In genomic region chr4:124741376-124742343, GRCm38 (mm10) we compare ENCODE assay signal across 8 mouse cellular contexts. TPM values are rescaled to one million over a fixed set of nuclear protein-coding genes. Genes with fewer than 3 reads are reported as not detected.
DNase-seq lines count a peak whose midpoint lies in the region; ATAC-seq and TF ChIP-seq lines count a peak whose summit lies in the region.

Inpp5b (plus strand) TSS chr4:124741850.

- no peaks in the 10 kb centered on the region for H3K27me3 ChIP-seq in forebrain, embryonic 13.5 days
- H3K27me3 ChIP-seq in heart, postnatal 0 days (ENCODE audit: control insufficient read depth, insufficient read depth, low read length): no peaks in the 10 kb centered on the region
- no peaks in the 10 kb centered on the region for H3K27me3 ChIP-seq in liver, embryonic 14.5 days (ENCODE audit: control insufficient read depth, insufficient read depth, low read length)
- H3K27me3 ChIP-seq in neural tube, embryonic 11.5 days (ENCODE audit: control insufficient read depth, insufficient read depth, low read length): no peaks in the 10 kb centered on the region
- H3K27me3 ChIP-seq in stomach, embryonic 16.5 days (ENCODE audit: control insufficient read depth, insufficient read depth, low read length): no peaks in the 10 kb centered on the region

- ATAC-seq in cerebellum, adult (ENCODE audit: insufficient number of reproducible peaks, low FRiP score, low TSS enrichment): peak; percentile 92
- ATAC-seq in forebrain, embryonic 13.5 days: peak; percentile 95
- peak; percentile 80 for ATAC-seq in heart, postnatal 0 days (ENCODE audit: insufficient read depth, low read depth)
- ATAC-seq in liver, embryonic 14.5 days (ENCODE audit: insufficient read depth): peak; percentile 68
- peak; percentile 89 for ATAC-seq in neural tube, embryonic 11.5 days (ENCODE audit: insufficient read depth, low FRiP score, low TSS enrichment)
- ATAC-seq in stomach, embryonic 16.5 days (ENCODE audit: insufficient read depth, low FRiP score): peak; percentile 88

- H3K36me3 ChIP-seq in forebrain, embryonic 13.5 days (ENCODE audit: poor library complexity, severe bottlenecking): no peaks in the 10 kb centered on the region; the same call in 1 of the 2 replicates
- 0 out of 2 replicates have a peak, but pooled peaks cover 5% of the 10 kb centered on the region for H3K36me3 ChIP-seq in heart, postnatal 0 days (replicated peaks; ENCODE audit: control insufficient read depth, insufficient read depth, low read length)
- H3K36me3 ChIP-seq in liver, embryonic 14.5 days (replicated peaks; ENCODE audit: control insufficient read depth, insufficient read depth, low read depth): no peaks in the 10 kb centered on the region
- no peaks in the 10 kb centered on the region for H3K36me3 ChIP-seq in neural tube, embryonic 11.5 days (ENCODE audit: control insufficient read depth, insufficient read depth, low read length)
- H3K36me3 ChIP-seq in stomach, embryonic 16.5 days (ENCODE audit: control insufficient read depth, insufficient read depth, low read length): no peaks in the 10 kb centered on the region

- DNase-seq in ES-CJ7 (ENCODE audit: low read depth, low spot score): peak; percentile 72
- DNase-seq in heart, postnatal 0 days (ENCODE audit: low spot score): peak; percentile 73
- DNase-seq in kidney, postnatal 36 days: peak; percentile 91 to 92
- peak; percentile 43 to 49 (median 46) for DNase-seq in liver, embryonic 14.5 days (ENCODE audit: low read depth in 3 of 3, low spot score in 3 of 3)
- peak; percentile 80 for DNase-seq in neural tube, embryonic 11.5 days (ENCODE audit: low spot score)

- peak within 1 kb of the TSS; percentile 71 for H3K9ac ChIP-seq in forebrain, embryonic 13.5 days
- H3K9ac ChIP-seq in heart, postnatal 0 days (replicated peaks; ENCODE audit: low read depth, low read length): peak within 1 kb of the TSS; percentile 61
- peak within 1 kb of the TSS; percentile 65 for H3K9ac ChIP-seq in liver, embryonic 14.5 days (replicated peaks)
- H3K9ac ChIP-seq in neural tube, embryonic 11.5 days (ENCODE audit: low read length): peak within 1 kb of the TSS; percentile 65
- peak within 1 kb of the TSS; percentile 74 for H3K9ac ChIP-seq in stomach, embryonic 16.5 days (ENCODE audit: low read length)

- H3K9me3 ChIP-seq in forebrain, embryonic 13.5 days (replicated peaks): no peaks in the 10 kb centered on the region
- H3K9me3 ChIP-seq in heart, postnatal 0 days (replicated peaks; ENCODE audit: control insufficient read depth, low read length): no peaks in the 10 kb centered on the region
- H3K9me3 ChIP-seq in liver, embryonic 14.5 days (ENCODE audit: control insufficient read depth, low read length): no peaks in the 10 kb centered on the region
- no peaks in the 10 kb centered on the region for H3K9me3 ChIP-seq in neural tube, embryonic 11.5 days (ENCODE audit: control insufficient read depth, low read length)
- no peaks in the 10 kb centered on the region for H3K9me3 ChIP-seq in stomach, embryonic 16.5 days (replicated peaks; ENCODE audit: control insufficient read depth, low read length)

- H3K4me2 ChIP-seq in forebrain, embryonic 13.5 days: peak within 1 kb of the TSS; percentile 73
- H3K4me2 ChIP-seq in heart, postnatal 0 days (ENCODE audit: low read depth, low read length): peak within 1 kb of the TSS; percentile 83
- peak within 1 kb of the TSS; percentile 84 for H3K4me2 ChIP-seq in liver, embryonic 14.5 days (ENCODE audit: low read depth)
- H3K4me2 ChIP-seq in neural tube, embryonic 11.5 days (ENCODE audit: low read depth): peak within 1 kb of the TSS; percentile 69
- peak within 1 kb of the TSS; percentile 74 for H3K4me2 ChIP-seq in stomach, embryonic 16.5 days (ENCODE audit: low read depth, low read length)

- TF ChIP-seq EP300 in heart, postnatal 0 days (IDR thresholded peaks at IDR 0.05; ENCODE audit: low read depth): no peak
- no peak for TF ChIP-seq EP300 in liver, embryonic 14.5 days (IDR thresholded peaks at IDR 0.05; ENCODE audit: low read depth)

- 0 out of 2 replicates have a peak within 1 kb of the TSS, but pooled peaks have one; percentile 22 for H3K27ac ChIP-seq in forebrain, embryonic 13.5 days
- H3K27ac ChIP-seq in heart, postnatal 0 days (ENCODE audit: low read depth): peak within 1 kb of the TSS; percentile 44; the same call in 1 of the 2 replicates
- no peak within 1 kb of the TSS for H3K27ac ChIP-seq in liver, embryonic 14.5 days
- H3K27ac ChIP-seq in neural tube, embryonic 11.5 days (ENCODE audit: low read depth, low read length): no peak within 1 kb of the TSS
- H3K27ac ChIP-seq in stomach, embryonic 16.5 days (ENCODE audit: low read length): peak within 1 kb of the TSS; percentile 63

- H3K4me1 ChIP-seq in forebrain, embryonic 13.5 days: peaks cover 7% of the 10 kb centered on the region
- peaks cover 4% of the 10 kb centered on the region; the same call in 1 of the 2 replicates for H3K4me1 ChIP-seq in heart, postnatal 0 days (ENCODE audit: control insufficient read depth, insufficient read depth)
- H3K4me1 ChIP-seq in liver, embryonic 14.5 days (replicated peaks; ENCODE audit: control insufficient read depth in 2 of 2, insufficient read depth in 2 of 2, low read length in 1 of 2): peaks cover 0 to 9% of the 10 kb centered on the region in 2 experiments; a peak in 3 of 4 replicates
- peaks cover 5% of the 10 kb centered on the region; the same call in 1 of the 2 replicates for H3K4me1 ChIP-seq in neural tube, embryonic 11.5 days (ENCODE audit: control insufficient read depth, insufficient read depth, low read length)
- peaks cover 10% of the 10 kb centered on the region for H3K4me1 ChIP-seq in stomach, embryonic 16.5 days (ENCODE audit: control insufficient read depth, insufficient read depth, low read length)

- H3K4me3 ChIP-seq in forebrain, embryonic 13.5 days: peak within 1 kb of the TSS; percentile 60
- H3K4me3 ChIP-seq in heart, postnatal 0 days (ENCODE audit: low read depth, low read length): peak within 1 kb of the TSS; percentile 68
- peak within 1 kb of the TSS; percentile 55 to 64 for H3K4me3 ChIP-seq in liver, embryonic 14.5 days (ENCODE audit: insufficient read depth in 1 of 2, low read depth in 2 of 2, low read length in 2 of 2)
- H3K4me3 ChIP-seq in neural tube, embryonic 11.5 days (ENCODE audit: low read depth, low read length): peak within 1 kb of the TSS; percentile 49
- H3K4me3 ChIP-seq in stomach, embryonic 16.5 days (replicated peaks; ENCODE audit: low read length): peak within 1 kb of the TSS; percentile 63

- TF ChIP-seq CTCF in heart, postnatal 0 days (IDR thresholded peaks at IDR 0.05; ENCODE audit: low read depth): no peak
- no peak for TF ChIP-seq CTCF in liver, embryonic 14.5 days (IDR thresholded peaks at IDR 0.05; ENCODE audit: low read depth)

- 17% methylated on average over 25 of the region's 25 CpGs for WGBS in forebrain, embryonic 13.5 days
- 11% methylated on average over 25 of the region's 25 CpGs for WGBS in heart, postnatal 0 days
- 11% methylated on average over 25 of the region's 25 CpGs for WGBS in liver, embryonic 14.5 days (ENCODE audit: insufficient replicate concordance)
- WGBS in neural tube, embryonic 11.5 days: 16% methylated on average over 25 of the region's 25 CpGs
- WGBS in stomach, embryonic 16.5 days: 12% methylated on average over 25 of the region's 25 CpGs

RNA-seq across cellular contexts. Expression of gene Inpp5b, which starts in this region (rescaled TPM):
- 25.8 and 25.9 TPM in 2 replicates for polyA plus RNA-seq in forebrain, embryonic 13.5 days (2015; fragmentation: Nextera tagmentation; extraction: Ambion mirVana)
- total RNA-seq in heart, postnatal 0 days (2014; rRNA removed; ENCODE audit: low replicate concordance): 4.7 and 8.2 TPM in 2 replicates
- 8.0 and 10.4 TPM in 2 replicates for polyA plus RNA-seq in heart, postnatal 0 days (2015; fragmentation: Nextera tagmentation; extraction: Ambion mirVana)
- 36.6 and 40.3 TPM in 2 replicates for polyA plus RNA-seq in liver, embryonic 14.5 days (2012; rRNA removed)
- 36.7 and 40.0 TPM in 2 replicates for polyA plus RNA-seq in liver, embryonic 14.5 days (2014; fragmentation: Nextera tagmentation; extraction: Ambion mirVana)
- polyA plus RNA-seq in neural tube, embryonic 11.5 days (2014; fragmentation: Nextera tagmentation; extraction: Ambion mirVana): 24.9 and 25.5 TPM in 2 replicates
- 33.0 and 35.8 TPM in 2 replicates for polyA plus RNA-seq in stomach, embryonic 16.5 days (2015; fragmentation: Nextera tagmentation; extraction: Ambion mirVana)

Comparison
In these comparisons a context has a peak if more than half of its experiments do, and no peak if none do; other contexts are left out.
1. H3K27ac ChIP-seq: peak in forebrain, embryonic 13.5 days (single experiment), heart, postnatal 0 days (single experiment) and stomach, embryonic 16.5 days (single experiment); none in liver, embryonic 14.5 days (single experiment) and neural tube, embryonic 11.5 days (single experiment).
2. Peak in every context shown above with its lines, with median percentiles within 50 percentile points of each other: DNase-seq, ATAC-seq, H3K4me2 ChIP-seq, H3K4me3 ChIP-seq and H3K9ac ChIP-seq.